Comparison of ENCODE assay signal across 17 mouse cellular contexts in the genomic region with DNA sequence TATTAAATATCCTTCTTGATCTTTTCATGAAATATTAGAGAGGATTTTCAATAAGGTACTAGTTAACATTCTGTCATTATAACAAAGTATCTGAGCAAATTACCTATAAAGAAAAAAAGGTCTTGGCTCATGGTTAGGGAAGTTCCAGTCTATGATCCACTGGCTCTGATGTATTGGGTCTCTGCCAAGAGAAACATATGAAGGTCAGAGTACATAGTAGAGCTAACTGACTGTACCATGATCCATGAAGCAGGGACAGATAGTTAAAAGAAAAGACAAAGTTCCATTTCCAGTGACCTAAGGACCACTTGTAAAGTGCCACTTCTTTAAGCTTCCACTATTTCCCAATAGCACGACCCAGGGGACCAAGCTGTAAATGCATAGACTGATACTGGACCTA.
"Had no signal": no experiment of that assay in that cellular context is flagged by ENCODE, and none has a peak within 500 bp of the region (broad histone marks: within the 10 kb centered on the region; RNA-seq: fewer than 3 reads in every experiment).

No protein-coding gene starts in this region.

- H3K36me3 ChIP-seq: midbrain, embryonic 10.5 days; midbrain, embryonic 12.5 days; neural tube, embryonic 13.5 days; neural tube, embryonic 15.5 days; stomach, embryonic 15.5 days had no signal

- ATAC-seq: midbrain, embryonic 16.5 days had no signal

- H3K9me3 ChIP-seq: midbrain, embryonic 10.5 days; midbrain, embryonic 12.5 days; neural tube, embryonic 13.5 days; neural tube, embryonic 15.5 days; stomach, embryonic 15.5 days had no signal

- H3K4me2 ChIP-seq: lung, embryonic 14.5 days; midbrain, embryonic 12.5 days; neural tube, embryonic 13.5 days; neural tube, embryonic 15.5 days; stomach, embryonic 15.5 days had no signal

- H3K4me1 ChIP-seq: midbrain, embryonic 10.5 days; midbrain, embryonic 12.5 days; neural tube, embryonic 13.5 days; neural tube, embryonic 15.5 days; stomach, embryonic 15.5 days had no signal

- DNase-seq: lung, adult 18-20 months; lung, embryonic 14.5 days; lung, postnatal 10 days; lung, postnatal 4 days; midbrain, embryonic 14.5 days; right cerebral cortex, postnatal 14 days; thymus, adult 2 months; thymus, postnatal 25 days; thymus, postnatal 4 days had no signal

- H3K27me3 ChIP-seq: midbrain, embryonic 12.5 days; neural tube, embryonic 13.5 days; neural tube, embryonic 15.5 days; stomach, embryonic 15.5 days had no signal

- H3K4me3 ChIP-seq: midbrain, embryonic 10.5 days; midbrain, embryonic 12.5 days; myocyte; neural tube, embryonic 13.5 days; neural tube, embryonic 15.5 days; stomach, embryonic 15.5 days had no signal

- H3K9ac ChIP-seq: lung, embryonic 14.5 days; midbrain, embryonic 12.5 days; neural tube, embryonic 13.5 days; neural tube, embryonic 15.5 days; stomach, embryonic 15.5 days had no signal

- H3K27ac ChIP-seq: midbrain, embryonic 10.5 days; midbrain, embryonic 12.5 days; neural tube, embryonic 13.5 days; neural tube, embryonic 15.5 days; stomach, embryonic 15.5 days; stomach, postnatal 0 days had no signal
